Mouse (Mus musculus) yolk sac, embryonic 10.5 days (tissue): ENCODE measurements around the gene Camkmt.

ENCODE experiments used
- DNase-seq: peaks from one replicate; pipeline ENCODE4 v3.0.0-alpha.2; 2017; ENCODE audit warnings: low spot score

Gene Camkmt

GRCm38 (mm10) chr17:85170541-85171255 lies 80.3 kb downstream of the Camkmt start:
- no peak for DNase-seq

- DNase-seq: no peak
Observed at GRCm38 (mm10) chr17:85171951-85172350, 81.6 kb downstream of the Camkmt start.

GRCm38 (mm10) chr17:85177231-85177630 lies 86.9 kb downstream of the Camkmt start:
- DNase-seq: no peak

- DNase-seq: no peak
Observed at GRCm38 (mm10) chr17:85180471-85181060, 90.2 kb downstream of the Camkmt start.

- DNase-seq: peak; percentile 82
Observed at GRCm38 (mm10) chr17:85189227-85190127, 99.1 kb downstream of the Camkmt start.

- no peak for DNase-seq
Observed at GRCm38 (mm10) chr17:85190128-85190435, 99.7 kb downstream of the Camkmt start.

- DNase-seq: no peak
Observed at GRCm38 (mm10) chr17:85193294-85193693, 102.9 kb downstream of the Camkmt start.

GRCm38 (mm10) chr17:85198781-85199180 lies 108.4 kb downstream of the Camkmt start:
- DNase-seq: no peak

GRCm38 (mm10) chr17:85199321-85199720 lies 109.0 kb downstream of the Camkmt start:
- DNase-seq: peak; percentile 57

GRCm38 (mm10) chr17:85218054-85218453 lies 127.7 kb downstream of the Camkmt start:
- no peak for DNase-seq

- DNase-seq: no peak
Observed at GRCm38 (mm10) chr17:85242109-85242508, 151.8 kb downstream of the Camkmt start.

GRCm38 (mm10) chr17:85248962-85249361 lies 158.6 kb downstream of the Camkmt start:
- DNase-seq: no peak

GRCm38 (mm10) chr17:85249744-85250143 lies 159.4 kb downstream of the Camkmt start:
- no peak for DNase-seq

- no peak for DNase-seq
Observed at GRCm38 (mm10) chr17:85256930-85257329, 166.6 kb downstream of the Camkmt start.

GRCm38 (mm10) chr17:85257348-85257747 lies 167.0 kb downstream of the Camkmt start:
- no peak for DNase-seq

- no peak for DNase-seq
Observed at GRCm38 (mm10) chr17:85258703-85259341, 168.5 kb downstream of the Camkmt start.

GRCm38 (mm10) chr17:85266831-85267422 lies 176.6 kb downstream of the Camkmt start:
- DNase-seq: no peak

- DNase-seq: no peak
Observed at GRCm38 (mm10) chr17:85271466-85272175, 181.3 kb downstream of the Camkmt start.

GRCm38 (mm10) chr17:85279720-85280119 lies 189.4 kb downstream of the Camkmt start:
- DNase-seq: no peak

GRCm38 (mm10) chr17:85282447-85282846 lies 192.1 kb downstream of the Camkmt start:
- no peak for DNase-seq

- no peak for DNase-seq
Observed at GRCm38 (mm10) chr17:85291154-85291553, 200.8 kb downstream of the Camkmt start.
